Mouse (Mus musculus) adrenal gland (tissue): ENCODE measurements around the gene Grm3.

Source experiments
- intact Hi-C: fragments of 180-260 bp; cut with DNase I; formaldehyde crosslinking; loops from one replicate; pipeline ENCODE4 v1.15.1; 2025

Gene Grm3

DNA sequence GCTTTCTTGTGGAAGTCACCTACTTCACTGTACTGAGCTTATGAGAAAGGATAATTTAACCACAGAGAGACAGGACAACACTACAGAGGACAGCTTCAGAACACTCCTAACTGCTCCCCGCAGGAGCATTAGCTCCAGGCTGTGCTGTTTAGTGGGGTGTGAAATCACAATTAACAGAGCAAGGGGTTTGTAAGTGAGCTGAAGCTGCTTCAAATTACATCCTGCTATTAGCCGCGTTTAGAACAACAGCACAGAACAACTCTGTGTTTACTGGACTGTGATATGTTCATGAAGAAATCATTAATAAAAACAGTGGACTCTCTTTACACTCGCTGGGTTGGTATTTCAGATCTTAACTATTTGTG lies 101.9 kb downstream of the Grm3 start:
- intact Hi-C loops: no loop called here

- intact Hi-C loops: no loop called here
Measured at GRCm38 (mm10) chr5:9622264-9623094, 102.5 kb downstream of the Grm3 start.

- intact Hi-C loops: no loop called here
Measured at GRCm38 (mm10) chr5:9621417-9622067, 103.4 kb downstream of the Grm3 start.

DNA sequence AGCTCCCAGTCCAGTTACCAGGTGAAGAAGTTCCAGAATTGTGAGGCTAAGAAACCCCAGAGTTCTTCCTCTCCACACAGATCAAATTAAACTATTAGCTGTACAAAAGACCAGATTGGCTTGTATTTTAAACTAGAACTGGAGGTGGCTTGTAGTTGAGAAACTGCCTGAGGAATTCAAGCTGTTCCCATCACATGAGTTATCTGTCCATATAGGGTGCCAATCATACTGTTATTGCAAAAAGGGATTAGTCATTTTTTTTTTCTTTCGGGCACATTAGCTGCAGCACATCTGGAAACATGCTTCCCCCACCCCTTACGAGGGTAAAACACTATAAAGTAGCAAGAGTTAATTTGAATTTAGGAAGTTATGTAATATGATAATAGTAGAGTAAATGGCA lies 145.9 kb downstream of the Grm3 start:
- intact Hi-C loops: no loop called here

DNA sequence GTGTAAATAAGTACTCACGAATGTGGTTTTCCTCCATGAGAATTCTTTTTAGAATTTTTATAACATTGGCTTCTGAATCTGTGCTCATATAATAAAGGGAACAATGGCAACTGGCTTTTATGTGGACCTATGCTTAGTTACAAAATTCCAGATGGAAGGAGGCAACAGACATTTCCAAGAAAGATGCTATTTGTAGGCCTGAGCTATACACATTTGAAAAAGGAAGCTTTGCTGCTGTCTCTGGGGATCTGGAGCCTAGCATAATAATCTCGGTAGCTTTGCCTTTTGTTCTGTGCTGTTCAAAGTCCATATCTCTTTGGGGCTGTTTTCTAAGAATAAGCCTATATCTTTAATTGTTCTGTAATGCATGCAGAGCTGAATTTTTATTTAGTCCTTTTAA lies 146.4 kb downstream of the Grm3 start:
- intact Hi-C loops: no loop called here

- intact Hi-C loops: no loop called here
Measured at GRCm38 (mm10) chr5:9570946-9571345, 154.0 kb downstream of the Grm3 start.

DNA sequence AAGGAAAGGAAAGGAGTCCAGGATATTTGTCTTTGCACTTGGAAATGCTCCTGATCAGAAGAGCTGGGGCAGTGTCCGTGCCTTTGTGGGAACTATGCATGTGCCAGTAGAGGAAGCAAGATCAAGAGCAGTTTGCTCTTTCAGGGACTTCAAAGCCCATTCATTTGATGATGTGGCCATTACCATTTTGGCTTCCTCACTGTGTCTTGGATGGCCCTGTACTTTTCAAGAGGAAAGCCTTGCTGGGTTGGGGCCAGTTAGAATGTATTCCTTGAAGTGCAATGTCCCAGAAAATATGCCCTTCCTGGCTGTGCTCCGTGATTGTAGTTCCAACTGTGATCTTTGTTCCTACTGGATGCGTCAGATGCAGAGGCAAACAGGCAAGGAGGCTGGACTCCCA lies 167.3 kb downstream of the Grm3 start:
- intact Hi-C loops: no loop called here

DNA sequence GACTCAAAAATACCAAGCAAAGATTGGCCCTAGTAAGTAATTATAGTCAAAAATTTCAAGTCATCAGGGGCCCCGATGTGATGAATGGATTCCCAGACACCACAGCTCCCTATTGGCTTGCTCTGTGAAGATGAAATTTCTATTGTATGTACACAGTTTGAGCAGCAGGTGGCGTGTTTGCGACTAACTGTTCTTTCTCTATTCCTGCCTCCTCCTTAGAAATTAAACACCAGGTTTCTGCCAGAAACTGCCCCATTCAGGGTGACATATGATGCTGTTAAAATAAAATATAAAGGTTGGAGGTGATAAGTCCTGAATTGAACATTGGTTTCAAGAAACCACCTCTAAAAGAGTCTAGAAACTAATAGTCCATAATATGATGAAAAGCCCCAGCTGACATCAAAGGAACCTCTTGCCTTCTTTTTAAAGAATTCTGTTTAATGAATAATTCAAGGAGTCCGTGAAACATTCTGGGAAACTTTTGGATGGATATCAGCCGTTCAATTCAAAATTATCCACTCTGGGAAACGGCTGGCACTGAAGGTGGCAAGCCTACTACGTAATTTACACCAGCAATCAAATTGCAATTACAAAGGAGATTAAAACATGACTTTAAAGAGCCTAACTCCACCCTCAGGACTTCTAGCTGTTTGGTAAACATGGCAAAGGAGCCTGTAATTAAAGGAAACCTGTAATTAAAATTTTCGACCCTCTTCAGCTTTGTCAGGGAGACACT lies 184.0 kb downstream of the Grm3 start:
- intact Hi-C loops: loop anchor here (5.0 kb wide), 1 partner anchor 1091 kb away; no protein-coding TSS in a partner anchor

- intact Hi-C loops: no loop called here
Measured at GRCm38 (mm10) chr5:9525507-9525906, 199.5 kb downstream of the Grm3 start.

- intact Hi-C loops: no loop called here
Measured at GRCm38 (mm10) chr5:9511027-9511426, 213.9 kb downstream of the Grm3 start.

GRCm38 (mm10) chr5:9497235-9497634 lies 227.7 kb downstream of the Grm3 start:
- intact Hi-C loops: no loop called here

DNA sequence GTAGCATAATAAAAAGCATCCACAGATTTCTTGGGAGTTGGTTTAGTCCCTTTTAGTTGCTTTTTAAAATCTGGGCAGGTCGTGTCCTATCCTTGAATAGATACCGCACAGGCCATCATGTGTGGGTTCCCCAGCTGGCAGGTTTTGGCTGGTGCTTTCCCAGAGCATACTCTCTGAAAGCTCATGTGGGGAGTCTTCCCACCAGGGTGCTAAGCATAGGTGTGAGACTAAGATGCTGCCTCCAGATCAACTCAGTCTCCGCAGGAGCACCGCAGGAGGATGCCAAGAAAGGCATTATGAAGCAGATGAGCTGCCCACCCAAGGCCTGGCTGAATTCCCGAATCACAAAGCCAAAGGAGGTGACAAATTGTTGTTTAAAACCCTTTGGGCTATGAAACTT lies 229.5 kb downstream of the Grm3 start:
- intact Hi-C loops: no loop called here

GRCm38 (mm10) chr5:9477587-9477986 lies 247.4 kb downstream of the Grm3 start:
- intact Hi-C loops: no loop called here

DNA sequence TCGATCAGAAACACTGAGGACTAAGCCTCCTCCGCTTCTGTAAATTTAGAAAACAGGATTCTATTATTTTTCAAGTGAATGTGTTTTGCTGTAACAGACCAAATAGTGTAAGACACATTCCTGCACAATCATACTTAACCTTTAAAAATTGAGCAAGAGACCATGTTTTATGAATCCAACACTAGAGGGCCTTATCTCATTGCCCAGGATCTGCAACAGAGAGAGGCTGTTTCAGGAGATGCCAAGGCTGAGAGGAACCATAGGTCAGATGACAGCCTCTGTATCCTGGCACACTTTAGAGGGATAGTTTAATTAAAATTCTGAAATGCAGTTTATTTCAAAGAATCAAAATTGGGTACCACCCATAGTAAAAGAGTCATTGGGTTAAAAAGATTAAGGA lies 271.7 kb downstream of the Grm3 start:
- intact Hi-C loops: no loop called here

GRCm38 (mm10) chr5:9449570-9449969 lies 275.4 kb downstream of the Grm3 start:
- intact Hi-C loops: no loop called here

DNA sequence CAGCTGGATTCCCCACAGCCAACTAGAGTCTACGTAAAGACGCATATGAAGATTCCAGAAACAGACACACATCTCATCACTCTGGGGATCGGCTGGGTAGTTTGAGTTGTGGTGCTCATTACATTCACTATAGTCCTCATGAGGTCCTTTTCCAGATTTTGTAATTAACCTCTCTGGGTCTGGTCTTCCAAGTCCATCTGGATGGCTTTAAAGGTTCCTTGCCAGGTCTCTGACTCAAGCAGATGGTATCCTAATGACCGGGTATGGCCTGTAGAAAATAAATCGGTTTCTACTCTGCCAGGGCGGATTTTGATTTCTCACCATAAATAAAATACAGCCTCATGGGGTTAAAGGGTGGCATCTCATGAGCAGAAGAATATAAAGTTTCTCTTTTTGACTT lies 276.0 kb downstream of the Grm3 start:
- intact Hi-C loops: no loop called here

- intact Hi-C loops: no loop called here
Measured at GRCm38 (mm10) chr5:9446146-9446545, 278.8 kb downstream of the Grm3 start.
